Mouse (Mus musculus) retina, adult 2 months (tissue): ENCODE data around the gene Tagln2.

ENCODE experiments used
- DNase-seq: peaks from one replicate; pipeline ENCODE4 v3.0.0-alpha.2; 2012; ENCODE audit warnings: low read depth, low spot score

The Tagln2 gene

GRCm38 (mm10) chr1:172481540-172482280 is 18.1 kb upstream of the Tagln2 start, which contains the start of gene Igsf9:
Gene Igsf9, plus strand, starts transcription at chr1:172481788.
- DNase-seq = peak; percentile 89

DNA sequence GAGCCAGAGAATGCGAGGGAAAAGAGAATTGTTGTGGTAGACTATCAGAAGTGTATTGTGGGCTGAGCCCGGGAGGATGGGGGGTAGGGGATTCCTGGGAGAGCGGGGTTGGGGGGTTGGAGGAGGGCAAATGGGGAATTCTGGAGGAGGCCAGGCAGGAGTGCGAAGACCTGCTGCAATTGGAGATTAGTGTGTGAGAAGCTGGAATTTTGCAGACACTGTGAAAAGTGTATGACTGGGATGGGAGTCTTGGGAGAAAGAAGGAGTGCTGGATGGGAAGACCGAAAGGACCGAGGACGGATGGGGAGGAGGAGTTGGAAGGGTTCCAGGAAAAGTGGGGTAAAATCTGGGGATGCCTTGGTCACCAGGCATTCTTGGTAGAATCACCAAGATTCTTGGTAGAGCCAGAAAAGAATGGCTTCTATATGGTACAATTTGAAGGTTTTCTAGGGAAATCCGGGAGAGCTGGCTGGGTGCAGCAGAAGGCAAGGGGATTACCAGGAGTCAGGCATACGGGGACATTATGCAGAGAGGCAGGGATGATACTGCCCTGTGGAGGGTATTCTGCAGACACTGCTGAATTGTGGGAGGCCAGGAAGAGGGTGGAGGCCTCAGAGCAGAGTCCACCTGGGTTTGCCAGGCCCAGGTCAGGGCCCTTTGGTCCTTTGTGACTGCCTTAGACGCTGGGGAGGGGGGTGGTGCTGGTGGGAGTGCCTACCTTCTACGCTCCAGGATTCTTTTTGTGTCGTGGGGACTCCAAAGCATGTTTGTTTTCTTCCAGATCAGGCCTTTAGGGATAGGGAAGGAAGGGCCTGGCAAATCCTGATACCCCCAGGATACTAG is 17.1 kb upstream of the Tagln2 start:
- no peak for DNase-seq

DNA sequence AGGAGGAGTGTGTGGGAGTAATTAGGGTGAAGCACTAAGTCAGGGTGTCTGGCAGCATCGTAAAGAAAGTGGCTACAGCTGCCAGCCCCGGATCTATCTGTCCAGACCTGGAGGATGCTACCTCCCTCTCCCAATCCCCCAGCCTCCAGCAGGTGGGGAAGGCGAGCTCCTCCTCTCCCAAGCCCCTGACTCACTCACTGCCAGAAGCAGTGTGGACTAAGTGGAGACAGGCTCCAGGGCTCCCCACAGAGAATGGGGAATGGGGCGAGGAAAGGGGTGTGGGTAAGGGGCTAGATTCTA is 16.5 kb upstream of the Tagln2 start:
- no peak for DNase-seq

GRCm38 (mm10) chr1:172484236-172484635 is 15.6 kb upstream of the Tagln2 start:
- no peak for DNase-seq

DNA sequence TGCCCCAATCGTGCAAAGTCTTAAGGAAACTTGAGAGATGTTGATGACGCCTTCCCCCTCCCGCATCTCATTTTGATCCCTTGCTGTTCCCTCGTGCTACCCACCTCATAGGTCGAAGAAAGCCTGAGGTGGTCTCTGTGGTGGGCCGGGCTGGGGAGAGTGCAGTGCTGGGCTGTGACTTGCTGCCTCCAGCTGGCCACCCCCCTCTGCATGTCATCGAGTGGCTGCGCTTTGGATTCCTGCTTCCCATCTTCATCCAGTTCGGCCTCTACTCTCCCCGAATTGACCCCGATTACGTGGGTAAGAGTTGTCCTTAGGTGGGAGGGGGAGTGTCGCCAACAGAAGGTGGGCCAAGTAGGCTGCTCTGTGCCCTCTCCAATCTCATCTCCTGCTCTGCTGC is 15.2 kb upstream of the Tagln2 start:
- no peak for DNase-seq

- DNase-seq = no peak
Observed at GRCm38 (mm10) chr1:172485821-172486220, 14.0 kb upstream of the Tagln2 start.

DNA sequence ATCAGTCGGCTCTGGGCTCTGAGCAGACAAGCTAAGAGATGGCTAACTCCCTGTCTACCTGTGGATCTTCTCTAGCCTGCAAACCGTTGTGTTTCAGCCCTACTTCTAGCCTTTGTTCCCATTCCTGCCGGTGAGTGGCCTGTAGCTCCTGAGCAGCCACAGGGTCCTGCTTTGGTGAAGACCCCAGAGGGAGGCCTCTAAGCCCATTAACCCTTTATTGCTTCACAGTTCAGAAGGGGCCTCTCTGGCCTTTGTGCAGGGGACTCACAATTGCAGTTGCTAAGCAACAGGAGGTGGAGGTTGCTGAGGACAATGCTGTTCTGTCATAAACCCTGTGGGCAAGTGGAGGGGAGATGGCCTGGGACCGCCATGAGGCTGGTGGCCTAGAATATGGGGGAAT is 13.6 kb upstream of the Tagln2 start:
- DNase-seq = no peak

DNA sequence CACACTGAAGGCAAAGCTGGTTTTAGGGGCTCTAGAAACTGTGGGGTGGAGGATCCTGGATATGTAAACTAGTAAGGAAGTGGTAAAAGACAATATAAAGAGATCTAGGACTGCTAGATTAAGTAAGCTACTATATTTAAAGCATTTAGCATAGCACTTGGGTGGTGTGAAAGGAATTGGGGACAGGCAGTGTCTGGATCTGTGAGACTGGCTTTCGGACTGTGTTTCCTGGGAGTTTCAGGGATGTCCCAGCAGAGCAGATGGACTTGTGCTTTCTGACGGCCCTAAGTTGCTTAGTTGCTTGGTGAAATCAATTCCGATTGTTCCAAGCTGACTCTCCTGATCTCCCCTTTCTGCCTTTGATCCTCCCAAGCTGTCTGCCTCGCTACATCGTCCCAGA is 13.2 kb upstream of the Tagln2 start:
- no peak for DNase-seq

DNA sequence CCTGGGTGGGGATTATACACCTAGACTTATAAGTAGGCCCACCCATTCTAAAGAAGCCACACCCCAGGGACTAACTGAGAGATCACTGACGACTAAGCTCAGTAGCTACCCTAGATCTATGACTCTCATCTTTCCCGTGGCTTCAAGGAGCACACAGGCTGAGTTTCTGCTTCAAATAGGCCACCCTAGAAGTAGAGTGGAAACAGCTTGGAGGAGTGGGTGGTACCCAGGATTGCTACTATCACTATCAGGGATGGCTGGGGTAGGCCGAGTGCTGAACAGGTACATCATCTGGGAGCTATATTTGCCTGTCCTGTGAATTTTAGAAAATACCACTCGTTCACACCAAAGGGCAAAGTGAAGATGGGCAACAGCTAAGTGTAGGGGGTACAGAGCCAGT is 12.0 kb upstream of the Tagln2 start:
- DNase-seq = no peak

DNA sequence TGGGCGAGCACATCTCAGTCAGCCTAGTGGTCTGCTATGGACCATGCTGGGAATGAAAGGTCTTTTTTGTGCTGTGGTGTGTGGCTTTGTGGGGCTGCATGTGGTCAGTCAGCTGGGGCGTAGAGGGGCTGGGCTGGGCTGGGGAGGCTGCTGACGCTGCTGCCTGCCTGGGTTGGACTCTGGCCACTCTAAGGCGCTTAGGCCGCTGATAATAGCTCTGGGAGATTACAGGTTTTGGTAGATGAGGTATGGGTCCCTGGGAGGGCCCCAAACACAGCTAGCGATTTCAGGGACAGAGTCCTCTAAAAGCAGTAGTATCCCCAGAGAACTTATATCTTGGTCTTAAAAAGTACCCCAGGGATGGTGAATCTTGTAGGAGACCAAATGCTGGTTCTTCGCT is 11.0 kb upstream of the Tagln2 start:
- DNase-seq = peak; percentile 68

DNA sequence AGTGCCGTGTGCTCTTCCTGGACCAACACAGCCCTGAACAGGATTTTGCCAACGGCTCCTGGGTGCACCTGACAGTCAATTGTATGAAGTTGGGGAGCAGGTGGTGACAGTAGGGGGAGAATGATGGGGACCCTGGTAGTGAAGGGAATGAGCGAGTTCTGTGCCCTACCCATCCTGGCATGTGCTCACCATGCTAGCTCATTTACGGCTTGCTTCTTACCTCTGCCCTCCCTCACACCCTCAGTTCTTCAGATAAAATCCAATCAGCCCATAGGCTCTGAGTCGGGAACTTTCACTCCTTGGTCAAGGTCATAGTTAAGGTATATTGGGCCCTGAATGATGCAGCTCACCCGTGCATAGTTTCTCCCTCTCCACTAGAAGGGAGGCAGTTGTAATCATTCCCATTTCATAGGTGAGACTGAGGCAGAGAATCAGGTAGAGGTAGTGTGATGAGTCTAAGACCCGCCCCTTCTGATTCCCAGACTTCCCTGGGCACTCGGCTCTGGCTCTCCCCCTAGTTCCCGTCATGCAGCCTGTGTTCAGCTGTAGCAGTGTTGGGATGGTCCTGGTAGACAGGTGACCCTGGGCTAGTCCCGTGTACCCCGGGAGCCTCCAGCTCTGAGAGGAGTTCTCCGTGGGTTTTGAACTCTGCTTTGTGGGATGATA is 10.1 kb upstream of the Tagln2 start:
- no peak for DNase-seq

GRCm38 (mm10) chr1:172490261-172490661 is 9.6 kb upstream of the Tagln2 start:
- peak; percentile 61 for DNase-seq

GRCm38 (mm10) chr1:172492047-172492446 is 7.8 kb upstream of the Tagln2 start:
- no peak for DNase-seq

- DNase-seq = no peak
Observed at GRCm38 (mm10) chr1:172493516-172493915, 6.3 kb upstream of the Tagln2 start.

DNA sequence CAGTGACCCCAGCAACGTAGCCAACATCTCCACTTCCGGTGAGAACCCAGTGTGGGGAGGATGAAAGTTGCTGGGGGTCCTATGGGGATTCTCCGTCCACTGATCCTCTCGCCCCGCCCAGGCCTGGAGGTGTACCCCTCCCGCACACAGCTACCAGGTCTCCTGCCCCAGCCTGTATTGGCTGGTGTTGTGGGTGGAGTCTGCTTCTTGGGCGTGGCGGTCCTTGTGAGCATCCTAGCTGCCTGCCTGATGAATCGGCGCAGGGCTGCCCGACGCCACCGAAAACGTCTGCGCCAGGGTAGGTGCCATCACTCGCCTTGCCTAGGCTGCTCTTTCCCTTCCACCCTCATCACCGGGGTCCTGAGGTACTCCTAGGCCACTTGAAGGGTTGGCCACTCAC is 3.8 kb upstream of the Tagln2 start:
- no peak for DNase-seq

GRCm38 (mm10) chr1:172497428-172497827 is 2.4 kb upstream of the Tagln2 start:
- DNase-seq = no peak

GRCm38 (mm10) chr1:172500451-172501370 is 864 bp downstream of the Tagln2 start:
- no peak for DNase-seq

DNA sequence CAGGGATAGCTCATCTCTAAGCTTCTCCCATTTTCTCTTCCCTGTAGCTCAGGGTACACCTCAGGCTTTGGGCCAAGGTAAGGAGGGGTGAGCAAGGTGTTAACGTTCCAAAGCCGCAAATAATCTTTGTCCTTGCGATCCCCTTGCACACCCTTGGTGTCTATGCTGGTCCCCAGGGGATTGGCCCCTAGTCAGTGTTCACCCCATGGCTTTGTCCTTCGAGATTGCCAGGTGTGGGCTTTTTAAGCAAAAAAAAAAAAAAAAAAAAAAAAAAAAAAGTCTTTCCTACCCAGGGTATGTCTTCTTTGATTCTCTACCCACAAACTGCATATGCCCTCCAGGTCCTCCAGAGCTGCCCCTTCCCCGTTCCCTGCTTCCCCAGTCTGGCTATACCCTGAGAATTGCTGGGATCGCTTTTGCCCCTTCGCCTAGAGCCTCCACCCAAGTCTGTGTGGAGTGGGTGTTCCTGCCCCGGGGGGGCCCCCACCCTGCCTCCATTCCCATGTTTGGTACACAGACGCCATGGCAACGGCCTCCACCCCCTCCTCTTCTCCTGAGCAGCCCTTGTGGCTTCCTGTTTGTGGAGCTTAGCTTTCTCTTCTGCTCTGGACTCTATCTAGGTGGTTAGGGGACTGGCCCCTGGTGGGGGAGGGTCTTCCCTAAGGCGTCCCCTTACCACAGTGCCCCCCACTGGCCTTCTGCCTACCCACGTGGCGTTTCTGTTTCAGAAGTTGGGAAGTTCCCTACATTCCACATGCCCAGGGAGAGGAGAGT is 1.7 kb downstream of the Tagln2 start:
- DNase-seq = no peak

DNA sequence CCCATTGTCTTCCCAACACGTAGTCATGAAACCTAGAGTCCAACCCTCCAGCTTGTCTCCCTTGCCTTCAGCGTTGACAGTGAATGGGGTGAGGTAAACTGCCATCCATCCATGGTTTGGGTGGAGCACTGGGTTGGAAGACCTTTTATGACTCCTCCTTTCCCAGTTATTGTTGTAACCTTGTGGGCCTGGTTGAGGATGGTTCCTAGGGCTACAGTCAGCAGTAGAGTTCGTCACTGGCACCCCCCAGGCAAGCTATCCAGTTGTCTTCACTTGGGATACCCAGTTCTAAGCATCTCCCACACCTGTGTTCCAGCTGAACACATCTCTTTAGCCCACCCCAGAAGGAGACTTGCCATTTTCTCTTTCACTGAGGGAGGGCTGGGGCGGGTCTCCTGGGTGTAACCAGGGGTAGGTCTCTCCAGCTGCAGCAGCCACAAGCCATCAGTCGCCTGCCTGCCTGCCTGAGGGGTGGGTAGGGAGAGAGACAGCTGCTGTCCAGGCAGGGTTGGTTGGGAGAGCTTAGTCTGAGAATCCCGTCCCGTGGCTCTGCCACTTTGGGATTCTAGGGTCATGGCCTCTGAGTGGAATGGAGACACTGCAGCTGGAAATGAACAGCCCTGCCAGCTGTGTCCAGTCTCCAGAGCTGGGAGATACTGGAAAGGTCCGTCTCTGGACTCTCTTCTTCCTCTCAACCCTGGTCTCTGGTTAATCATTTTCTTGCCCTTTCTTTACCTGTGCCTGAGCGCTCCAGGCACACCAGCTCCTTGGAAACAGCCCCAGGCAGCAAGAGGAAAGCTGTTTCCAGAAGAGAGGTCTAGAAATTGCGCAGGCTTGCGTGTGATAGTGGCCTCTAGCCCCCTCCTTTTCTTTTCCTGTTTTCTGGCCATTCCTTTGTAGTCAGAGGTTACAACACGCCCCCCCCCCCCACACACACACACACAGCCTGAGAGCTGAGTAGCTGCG is 2.6 kb downstream of the Tagln2 start:
- no peak for DNase-seq
